Mouse (Mus musculus) left cerebral cortex, adult 11 months (tissue): ENCODE measurements around the gene Stac3.

Source experiments
- DNase-seq: peaks from one replicate; pipeline ENCODE4 v3.0.0; 2022; ENCODE audit warnings: low spot score

The Stac3 gene

GRCm38 (mm10) chr10:127509837-127510701, 8.6 kb downstream of the Stac3 start:
- DNase-seq = no peak

- DNase-seq = no peak
Measured at GRCm38 (mm10) chr10:127510895-127511617, 9.6 kb downstream of the Stac3 start.

GRCm38 (mm10) chr10:127511634-127512306, 10.3 kb downstream of the Stac3 start:
- peak; percentile 91 for DNase-seq

GRCm38 (mm10) chr10:127512307-127512666, 10.8 kb downstream of the Stac3 start:
- no peak for DNase-seq

- peak; percentile 88 for DNase-seq
Measured at GRCm38 (mm10) chr10:127512813-127513212, 11.3 kb downstream of the Stac3 start.

GRCm38 (mm10) chr10:127513501-127514091, 12.1 kb downstream of the Stac3 start:
- no peak for DNase-seq

GRCm38 (mm10) chr10:127514111-127514698, 12.7 kb downstream of the Stac3 start:
- DNase-seq = no peak

GRCm38 (mm10) chr10:127514764-127515163, 13.3 kb downstream of the Stac3 start, which contains the start of gene Ndufa4l2:
TSS of gene Ndufa4l2 (plus strand) at chr10:127514967.
- DNase-seq = no peak

GRCm38 (mm10) chr10:127515271-127515982, 13.9 kb downstream of the Stac3 start:
- DNase-seq = no peak

GRCm38 (mm10) chr10:127515983-127516459, 14.5 kb downstream of the Stac3 start:
- DNase-seq = no peak

- no peak for DNase-seq
Measured at GRCm38 (mm10) chr10:127516576-127517260, 15.2 kb downstream of the Stac3 start.

GRCm38 (mm10) chr10:127517941-127518340, 16.5 kb downstream of the Stac3 start:
- DNase-seq = no peak

GRCm38 (mm10) chr10:127519041-127519701, 17.7 kb downstream of the Stac3 start:
- DNase-seq = no peak

- DNase-seq = no peak
Measured at GRCm38 (mm10) chr10:127519903-127520713, 18.6 kb downstream of the Stac3 start.

- no peak for DNase-seq
Measured at GRCm38 (mm10) chr10:127520714-127521357, 19.4 kb downstream of the Stac3 start.

- no peak for DNase-seq
Measured at GRCm38 (mm10) chr10:127521611-127522080, 20.2 kb downstream of the Stac3 start.

- peak; percentile 75 for DNase-seq
Measured at GRCm38 (mm10) chr10:127522088-127522581, 20.6 kb downstream of the Stac3 start, which contains the start of gene Shmt2. TSS of gene Shmt2 (minus strand) at chr10:127522444.
